Mouse (Mus musculus) heart, adult 2 months (tissue): ENCODE measurements around the gene Rnase1.

Experiments
- CTCF ChIP-seq: fragments of 200-600 bp; IDR thresholded peaks from 2 replicates; pipeline ENCODE4 v1.8.1; 2022; ENCODE audit warnings: antibody characterized with exemption, mild to moderate bottlenecking, moderate library complexity
- EP300 ChIP-seq: fragments of 200-500 bp; IDR thresholded peaks from 2 replicates; pipeline ENCODE4 v1.6.1; 2011; ENCODE audit warnings: low read depth, low read length, control low read depth; ENCODE audit not compliant: insufficient read depth
- POLR2A ChIP-seq: fragments of 200-500 bp; IDR thresholded peaks from 2 replicates; pipeline ENCODE4 v1.6.1; 2011; ENCODE audit warnings: mild to moderate bottlenecking, low read depth, low read length, control low read depth; ENCODE audit not compliant: insufficient read depth

DNA sequence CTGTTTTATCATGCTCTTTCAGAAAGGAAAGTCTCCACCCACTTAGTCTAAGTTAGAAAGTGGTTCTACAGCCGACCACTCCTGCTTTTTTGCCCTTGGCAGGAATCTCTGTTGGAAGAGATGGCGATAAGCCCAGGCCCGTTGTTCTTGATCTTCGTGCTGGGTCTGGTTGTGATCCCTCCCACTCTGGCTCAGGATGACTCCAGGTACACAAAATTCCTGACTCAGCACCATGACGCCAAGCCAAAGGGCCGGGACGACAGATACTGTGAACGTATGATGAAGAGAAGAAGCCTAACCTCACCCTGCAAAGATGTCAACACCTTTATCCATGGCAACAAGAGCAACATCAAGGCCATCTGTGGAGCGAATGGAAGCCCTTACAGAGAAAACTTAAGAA, 45.3 kb downstream of the Rnase1 start:
- TF ChIP-seq EP300, result no peak
- TF ChIP-seq CTCF, result no peak
- TF ChIP-seq POLR2A, result no peak
